Mouse (Mus musculus) forebrain, embryonic 13.5 days (tissue): ENCODE measurements at regions not wholly inside any gene's neighbourhood (a gene's known extent, or its start where the extent isn't known, plus 50 kb on each side); places are given as distances from the start of the nearest gene placed in this dataset.
A peak's percentile ranks its signal among the peaks of the same experiment; 100 is the strongest.

Source experiments
- ATAC-seq: fragments of 200-750 bp; cut with Nextera tagmentation; 2 replicates; pipeline ENCODE4 v1.8.0; 2017
- H3K27ac ChIP-seq: fragments of 300-500 bp; sonication (generic); 2 replicates; pipeline ENCODE4 v1.5.1; 2015; ENCODE audit warnings: inconsistent platforms, mild to moderate bottlenecking, moderate library complexity
- H3K27me3 ChIP-seq: fragments of 300-500 bp; sonication (generic); 2 replicates; pipeline ENCODE4 v1.6.1; 2015; ENCODE audit warnings: mild to moderate bottlenecking, inconsistent platforms
- H3K36me3 ChIP-seq: fragments of 300-500 bp; sonication (generic); 2 replicates; pipeline ENCODE4 v1.6.1; 2015; ENCODE audit warnings: mild to moderate bottlenecking, inconsistent platforms; ENCODE audit not compliant: poor library complexity, severe bottlenecking
- H3K4me1 ChIP-seq: fragments of 300-500 bp; sonication (generic); 2 replicates; pipeline ENCODE4 v1.6.1; 2015; ENCODE audit warnings: inconsistent platforms
- H3K4me2 ChIP-seq: fragments of 300-500 bp; sonication (generic); 2 replicates; pipeline ENCODE4 v1.6.1; 2015; ENCODE audit warnings: inconsistent platforms, mild to moderate bottlenecking, moderate library complexity
- H3K4me3 ChIP-seq: fragments of 300-500 bp; sonication (generic); 2 replicates; pipeline ENCODE4 v1.5.1; 2015; ENCODE audit warnings: mild to moderate bottlenecking, inconsistent platforms
- H3K9ac ChIP-seq: fragments of 300-500 bp; sonication (generic); 2 replicates; pipeline ENCODE4 v1.6.1; 2015; ENCODE audit warnings: mild to moderate bottlenecking, inconsistent platforms
- H3K9me3 ChIP-seq: fragments of 300-500 bp; sonication (generic); replicated peaks from 2 replicates; pipeline ENCODE4 v1.6.1; 2016; ENCODE audit warnings: inconsistent platforms
- WGBS: fragments of 180-500 bp; shearing (Covaris S2); methylation state at CpG from one replicate; pipeline ENCODE4 v1.1.7; 2015; 5-methylcytosine and 5-hydroxymethylcytosine counted together

- Histone ChIP-seq H3K36me3 (no peaks in the 10 kb centered on the region), H3K9me3 (no peaks in the 10 kb centered on the region), H3K9ac (no peak overlapping the region), H3K4me3 (no peak overlapping the region), H3K4me1 (peaks cover 12% of the 10 kb centered on the region), H3K27me3 (no peaks in the 10 kb centered on the region), H3K4me2 (no peak overlapping the region), H3K27ac (no peak overlapping the region)
- 68% methylated on average over 3 of the region's 3 CpGs for WGBS
- no peak for ATAC-seq
Measured at GRCm38 (mm10) chr1:137650629-137651028, 524.9 kb downstream of the Ptprc start.

GRCm38 (mm10) chr1:137650082-137650481, 525.4 kb downstream of the Ptprc start:
- H3K27me3 ChIP-seq = no peaks in the 10 kb centered on the region
- no peaks in the 10 kb centered on the region for H3K9me3 ChIP-seq
- H3K27ac ChIP-seq = no peak overlapping the region
- H3K36me3 ChIP-seq = no peaks in the 10 kb centered on the region
- no peak for ATAC-seq
- no peak overlapping the region for H3K4me3 ChIP-seq
- H3K9ac ChIP-seq = no peak overlapping the region
- no peak overlapping the region for H3K4me2 ChIP-seq
- WGBS = 33% methylated on average over 2 of the region's 2 CpGs
- peaks cover 12% of the 10 kb centered on the region for H3K4me1 ChIP-seq

DNA sequence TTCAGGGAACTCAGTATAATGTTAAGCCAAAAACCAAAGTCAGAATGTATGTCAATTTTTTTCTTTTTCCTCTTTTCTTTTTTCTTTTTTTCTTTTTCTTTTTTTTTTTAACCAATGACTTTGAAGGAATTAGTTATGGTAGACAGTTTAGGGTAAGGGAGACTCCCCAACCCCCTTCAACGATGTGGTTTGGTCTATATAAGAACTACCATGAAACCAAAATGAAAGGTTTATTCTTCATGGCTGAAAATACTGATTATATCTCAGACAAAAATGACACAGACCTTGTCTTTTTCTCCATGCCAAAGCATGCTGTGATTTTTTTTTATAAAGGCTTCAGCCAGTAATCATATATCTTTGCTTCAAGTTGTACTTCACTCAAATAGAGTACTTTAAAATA, 526.7 kb downstream of the Ptprc start:
- Histone ChIP-seq H3K4me1 (peaks cover 12% of the 10 kb centered on the region), H3K9ac (no peak overlapping the region), H3K4me3 (no peak overlapping the region), H3K36me3 (no peaks in the 10 kb centered on the region), H3K9me3 (no peaks in the 10 kb centered on the region), H3K27me3 (no peaks in the 10 kb centered on the region), H3K4me2 (no peak overlapping the region), H3K27ac (no peak overlapping the region)
- ATAC-seq = no peak
- WGBS = 91% methylated on average over 1 of the region's 1 CpGs

DNA sequence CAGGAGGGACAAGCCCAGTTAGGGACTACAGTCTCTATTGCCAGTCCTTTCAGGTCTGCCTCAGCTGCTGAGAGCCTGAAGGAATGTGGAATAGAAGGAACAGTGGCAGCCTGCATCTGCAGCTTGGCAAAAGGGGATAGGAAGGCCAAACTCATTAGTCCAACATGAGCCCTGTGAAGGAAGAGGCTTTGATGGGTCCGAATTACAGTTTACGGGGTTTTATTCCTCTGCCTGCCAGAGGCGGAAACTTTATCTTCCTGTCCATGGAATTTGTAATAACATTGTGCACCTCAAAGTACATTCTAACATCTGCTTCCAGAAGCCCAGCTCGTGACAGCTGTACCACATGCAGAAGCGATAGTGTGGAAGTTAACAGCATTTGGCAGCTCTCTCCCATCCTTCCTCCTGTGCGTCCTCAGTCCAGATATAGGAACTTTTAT, 530.9 kb downstream of the Ptprc start:
- WGBS = 82% methylated on average over 6 of the region's 6 CpGs

DNA sequence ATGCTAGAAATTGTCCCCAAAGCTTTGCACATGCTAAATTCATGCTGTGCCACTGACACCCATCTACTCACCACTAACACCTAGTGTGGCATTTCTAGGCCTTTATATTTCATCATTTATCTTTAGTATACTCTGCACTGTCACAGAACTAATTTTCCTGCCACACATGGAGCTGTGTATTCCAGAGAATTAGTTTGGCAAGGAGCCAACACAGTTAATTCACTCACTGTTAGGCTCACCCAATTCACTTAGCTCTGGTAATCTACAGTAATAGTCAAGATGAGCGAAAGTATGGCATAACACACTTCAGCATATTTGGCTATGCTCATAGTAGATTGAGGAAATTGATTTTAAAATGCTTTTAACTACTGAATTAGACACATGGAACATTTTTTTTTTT, 532.0 kb downstream of the Ptprc start:
- 67% methylated on average over 1 of the region's 1 CpGs for WGBS
- peak; percentile 71 for ATAC-seq

More for the DNA sequence above, 530.9 kb downstream of the Ptprc start:
- Histone ChIP-seq H3K4me1 (peaks cover 10% of the 10 kb centered on the region), H3K9me3 (no peaks in the 10 kb centered on the region), H3K36me3 (no peaks in the 10 kb centered on the region), H3K9ac (no peak overlapping the region), H3K27me3 (no peaks in the 10 kb centered on the region), H3K4me3 (no peak overlapping the region), H3K4me2 (no peak overlapping the region), H3K27ac (no peak overlapping the region)
- no peak for ATAC-seq

DNA sequence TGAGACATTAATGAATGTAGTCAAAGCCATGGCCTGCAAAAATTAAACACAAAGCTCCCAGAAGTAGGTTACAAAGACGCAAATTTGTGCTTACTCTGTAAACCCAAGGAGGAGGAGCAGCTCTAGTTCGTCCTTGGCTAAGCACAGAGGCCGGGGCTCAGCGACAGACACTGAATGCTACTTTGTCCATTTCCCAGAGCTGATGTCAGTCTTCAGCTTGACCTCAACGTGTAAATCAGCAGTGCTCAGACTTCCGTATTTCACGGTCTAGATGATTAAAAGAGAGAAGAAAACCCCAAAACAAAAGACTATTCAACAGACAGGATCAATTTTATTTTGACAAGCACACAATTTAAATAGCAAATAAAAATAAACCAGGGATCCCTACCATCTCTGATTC, 534.7 kb downstream of the Ptprc start:
- no peak overlapping the region for H3K4me2 ChIP-seq
- no peaks in the 10 kb centered on the region for H3K27me3 ChIP-seq
- no peak overlapping the region for H3K4me3 ChIP-seq
- peaks cover 21% of the 10 kb centered on the region for H3K4me1 ChIP-seq
- ATAC-seq = no peak
- H3K36me3 ChIP-seq = no peaks in the 10 kb centered on the region
- 10% methylated on average over 7 of the region's 7 CpGs for WGBS
- no peak overlapping the region for H3K9ac ChIP-seq
- no peak overlapping the region for H3K27ac ChIP-seq
- H3K9me3 ChIP-seq = no peaks in the 10 kb centered on the region

More for the DNA sequence above, 532.0 kb downstream of the Ptprc start:
- Histone ChIP-seq H3K36me3 (no peaks in the 10 kb centered on the region), H3K4me1 (peaks cover 10% of the 10 kb centered on the region), H3K27me3 (no peaks in the 10 kb centered on the region), H3K27ac (no peak overlapping the region), H3K9me3 (no peaks in the 10 kb centered on the region), H3K4me2 (no peak overlapping the region), H3K4me3 (no peak overlapping the region), H3K9ac (no peak overlapping the region)

GRCm38 (mm10) chr1:137636947-137637346, 538.6 kb downstream of the Ptprc start:
- H3K9ac ChIP-seq = no peak overlapping the region
- H3K27me3 ChIP-seq = no peaks in the 10 kb centered on the region
- no peak for ATAC-seq
- WGBS = 15% methylated on average over 3 of the region's 3 CpGs
- no peaks in the 10 kb centered on the region for H3K36me3 ChIP-seq
- H3K4me3 ChIP-seq = no peak overlapping the region
- H3K4me2 ChIP-seq = no peak overlapping the region
- H3K9me3 ChIP-seq = no peaks in the 10 kb centered on the region
- peaks cover 18% of the 10 kb centered on the region for H3K4me1 ChIP-seq
- no peak overlapping the region; the same call in 1 of the 2 replicates for H3K27ac ChIP-seq

DNA sequence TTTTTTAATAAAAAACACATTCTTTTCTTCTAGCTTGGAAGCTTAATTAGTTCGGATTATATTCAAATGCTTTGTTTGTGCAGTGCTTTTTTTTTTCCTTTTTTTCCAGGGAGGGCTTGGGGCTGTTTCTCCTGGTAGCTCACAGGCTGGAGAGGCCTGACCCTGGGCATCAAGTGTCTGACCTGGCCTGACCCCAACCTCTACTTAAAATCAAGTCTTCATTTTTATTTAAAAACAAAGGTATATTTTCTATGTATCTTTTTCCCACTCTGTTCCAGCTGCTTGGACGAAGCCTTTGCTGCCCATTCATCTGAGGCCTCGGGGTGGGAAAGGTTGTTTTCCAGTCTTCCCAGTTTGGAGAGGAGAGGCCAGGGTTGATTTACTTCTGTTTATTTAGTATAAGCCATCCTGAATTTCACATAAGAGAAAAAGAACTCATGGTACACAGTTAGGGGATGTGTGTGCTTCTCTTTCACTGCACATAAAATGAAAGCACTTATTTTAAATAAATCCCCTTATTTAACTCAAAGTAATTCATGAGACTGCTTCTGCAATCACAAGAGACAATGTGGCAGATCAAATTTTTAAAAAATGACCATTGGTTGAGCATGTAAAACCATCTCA, 539.1 kb downstream of the Ptprc start:
- H3K4me3 ChIP-seq = no peak overlapping the region
- WGBS = 9% methylated on average over 3 of the region's 3 CpGs
- H3K4me2 ChIP-seq = no peak overlapping the region
- H3K4me1 ChIP-seq = peaks cover 18% of the 10 kb centered on the region
- no peak overlapping the region for H3K9ac ChIP-seq
- H3K9me3 ChIP-seq = no peaks in the 10 kb centered on the region
- peak overlapping the region; percentile 17; the same call in 1 of the 2 replicates for H3K27ac ChIP-seq
- H3K27me3 ChIP-seq = no peaks in the 10 kb centered on the region
- H3K36me3 ChIP-seq = no peaks in the 10 kb centered on the region
- no peak for ATAC-seq

- Histone ChIP-seq H3K4me1 (peaks cover 17% of the 10 kb centered on the region), H3K9ac (no peak overlapping the region), H3K4me3 (no peak overlapping the region), H3K36me3 (no peaks in the 10 kb centered on the region), H3K9me3 (no peaks in the 10 kb centered on the region), H3K27ac (no peak overlapping the region), H3K4me2 (no peak overlapping the region), H3K27me3 (no peaks in the 10 kb centered on the region)
- 8% methylated on average over 7 of the region's 7 CpGs for WGBS
- peak; percentile 56; the same call in 1 of the 2 replicates for ATAC-seq
Measured at GRCm38 (mm10) chr1:137635781-137636180, 539.7 kb downstream of the Ptprc start.

DNA sequence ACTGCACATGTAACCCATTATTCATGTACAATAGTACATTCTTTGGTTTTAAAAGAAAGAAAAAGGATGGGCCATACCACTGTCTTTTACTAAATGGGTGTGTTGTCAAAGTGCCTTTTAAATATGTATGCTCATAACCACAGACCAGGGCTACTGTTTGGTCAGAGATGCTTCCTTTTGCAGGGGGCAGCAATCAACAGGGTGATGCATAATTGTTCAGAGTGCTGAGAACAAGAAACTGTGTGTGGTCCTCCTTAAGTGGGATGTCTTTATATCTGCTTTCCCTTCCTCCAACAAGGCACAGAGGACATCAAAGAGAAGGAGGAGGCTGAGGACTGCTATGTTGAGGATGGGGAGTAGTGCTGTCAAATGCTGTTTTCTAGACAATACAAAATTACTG, 544.0 kb downstream of the Ptprc start:
- Histone ChIP-seq H3K36me3 (no peaks in the 10 kb centered on the region), H3K4me1 (peaks cover 8% of the 10 kb centered on the region), H3K27ac (no peak overlapping the region), H3K27me3 (no peaks in the 10 kb centered on the region), H3K9me3 (no peaks in the 10 kb centered on the region), H3K9ac (no peak overlapping the region), H3K4me2 (no peak overlapping the region), H3K4me3 (no peak overlapping the region)
- ATAC-seq = no peak

- no peaks in the 10 kb centered on the region for H3K36me3 ChIP-seq
- no peak overlapping the region for H3K4me3 ChIP-seq
- no peak overlapping the region for H3K27ac ChIP-seq
- H3K9me3 ChIP-seq = no peaks in the 10 kb centered on the region
- no peak for ATAC-seq
- no peak overlapping the region for H3K4me2 ChIP-seq
- 84% methylated on average over 5 of the region's 5 CpGs for WGBS
- H3K4me1 ChIP-seq = no peaks in the 10 kb centered on the region
- no peak overlapping the region for H3K9ac ChIP-seq
- H3K27me3 ChIP-seq = no peaks in the 10 kb centered on the region
Measured at GRCm38 (mm10) chr1:137620672-137621071, 554.8 kb downstream of the Ptprc start.

DNA sequence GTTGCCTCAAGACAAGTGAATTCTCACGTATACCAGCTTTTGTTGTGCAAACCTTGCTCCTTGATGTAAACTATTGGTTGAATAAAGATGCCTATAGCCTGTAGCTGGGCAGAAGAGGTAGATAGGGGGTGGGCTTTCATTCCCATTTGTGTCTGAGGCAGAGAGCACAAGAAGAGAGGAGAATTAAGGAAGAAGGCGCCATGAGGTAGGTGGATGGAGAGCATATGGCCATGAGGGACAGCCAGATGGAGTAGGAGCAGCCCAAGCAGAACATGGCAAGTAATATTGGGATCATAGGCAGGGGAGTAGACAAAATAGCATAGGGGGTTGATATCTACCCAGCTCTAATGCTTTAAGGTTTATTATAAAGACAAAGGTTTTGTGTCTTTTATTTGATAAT, 557.3 kb downstream of the Ptprc start:
- Histone ChIP-seq H3K27me3 (no peaks in the 10 kb centered on the region), H3K9ac (no peak overlapping the region), H3K36me3 (no peaks in the 10 kb centered on the region), H3K4me3 (no peak overlapping the region), H3K9me3 (no peaks in the 10 kb centered on the region), H3K4me2 (no peak overlapping the region), H3K27ac (no peak overlapping the region), H3K4me1 (no peaks in the 10 kb centered on the region)
- ATAC-seq = 0 out of 2 replicates have a peak, but pooled peaks have one; percentile 43
- WGBS = 86% methylated on average over 2 of the region's 2 CpGs

GRCm38 (mm10) chr1:137617513-137617912, 558.0 kb downstream of the Ptprc start:
- H3K36me3 ChIP-seq = no peaks in the 10 kb centered on the region
- H3K4me3 ChIP-seq = no peak overlapping the region
- H3K4me1 ChIP-seq = no peaks in the 10 kb centered on the region
- H3K9ac ChIP-seq = no peak overlapping the region
- no peaks in the 10 kb centered on the region for H3K27me3 ChIP-seq
- no peak overlapping the region for H3K4me2 ChIP-seq
- H3K27ac ChIP-seq = no peak overlapping the region
- peak; percentile 70 for ATAC-seq
- no peaks in the 10 kb centered on the region for H3K9me3 ChIP-seq
- 73% methylated on average over 5 of the region's 5 CpGs for WGBS
